Mouse (Mus musculus) bone marrow, adult 2 months (tissue): ENCODE results near the gene Fgfr2.

Experiments used
- CTCF ChIP-seq: fragments of 200-500 bp; IDR thresholded peaks from 2 replicates; pipeline ENCODE4 v1.5.1; 2011; ENCODE audit warnings: low read length, control low read depth; ENCODE audit not compliant: control insufficient read depth, insufficient read depth
- POLR2A ChIP-seq: fragments of 200-500 bp; IDR thresholded peaks from 2 replicates; pipeline ENCODE4 v1.6.1; 2011; ENCODE audit warnings: low read depth, mild to moderate bottlenecking, control low read depth, low read length, borderline replicate concordance; ENCODE audit not compliant: control insufficient read depth

GRCm38 (mm10) chr7:132015193-132015592, 1108.0 kb downstream of the Fgfr2 start:
- TF ChIP-seq POLR2A, result no peak
- no peak for TF ChIP-seq CTCF
